Mouse (Mus musculus): ENCODE measurements around the gene Lypd5. TPM values are rescaled to one million over a fixed set of nuclear protein-coding genes. Genes with fewer than 3 reads are reported as not detected.

The Lypd5 gene
- polyA plus RNA-seq, 1 experiment from 2014 or later: not detected

- no peak overlapping the region for H3K27ac ChIP-seq (ENCODE audit: low read depth, low read length)
- WGBS: 8% methylated on average over 13 of the region's 13 CpGs
Measured at GRCm38 (mm10) chr7:24325675-24326128, 23.3 kb upstream of the Lypd5 start.

GRCm38 (mm10) chr7:24326273-24327135 lies 22.5 kb upstream of the Lypd5 start:
- no peaks in the 10 kb centered on the region for H3K27me3 ChIP-seq (ENCODE audit: control insufficient read depth, insufficient read depth, low read length)
- H3K9me3 ChIP-seq (ENCODE audit: control insufficient read depth, low read length): no peaks in the 10 kb centered on the region
- no peaks in the 10 kb centered on the region for H3K36me3 ChIP-seq (ENCODE audit: control insufficient read depth, insufficient read depth, low read length)
- peak overlapping the region; percentile 10; the same call in 1 of the 2 replicates for H3K4me3 ChIP-seq (ENCODE audit: low read depth, low read length)
- WGBS: 43% methylated on average over 20 of the region's 20 CpGs
- no peak for DNase-seq (ENCODE audit: low spot score)
- peak overlapping the region; percentile 24 for H3K4me2 ChIP-seq (ENCODE audit: low read depth)
- H3K9ac ChIP-seq (ENCODE audit: low read length): peak overlapping the region; percentile 2; the same call in 1 of the 2 replicates
- no peak overlapping the region for H3K27ac ChIP-seq (ENCODE audit: low read depth, low read length)
- ATAC-seq (ENCODE audit: insufficient read depth, low FRiP score, low TSS enrichment): peak; percentile 60; the same call in 1 of the 2 replicates
- no peaks in the 10 kb centered on the region for H3K4me1 ChIP-seq (ENCODE audit: control insufficient read depth, insufficient read depth, low read length)

More at GRCm38 (mm10) chr7:24325675-24326128, 23.3 kb upstream of the Lypd5 start:
- peak overlapping the region; percentile 2 for H3K9ac ChIP-seq (ENCODE audit: low read length)
- no peaks in the 10 kb centered on the region for H3K9me3 ChIP-seq (ENCODE audit: control insufficient read depth, low read length)
- peak overlapping the region; percentile 10; the same call in 1 of the 2 replicates for H3K4me3 ChIP-seq (ENCODE audit: low read depth, low read length)
- H3K4me2 ChIP-seq (ENCODE audit: low read depth): peak overlapping the region; percentile 24
- peak; percentile 43 for DNase-seq (ENCODE audit: low spot score)
- H3K36me3 ChIP-seq (ENCODE audit: control insufficient read depth, insufficient read depth, low read length): no peaks in the 10 kb centered on the region
- peak; percentile 75 for ATAC-seq (ENCODE audit: insufficient read depth, low FRiP score, low TSS enrichment)
- no peaks in the 10 kb centered on the region for H3K4me1 ChIP-seq (ENCODE audit: control insufficient read depth, insufficient read depth, low read length)
- H3K27me3 ChIP-seq (ENCODE audit: control insufficient read depth, insufficient read depth, low read length): no peaks in the 10 kb centered on the region

- WGBS: 87% methylated on average over 14 of the region's 14 CpGs
- no peak overlapping the region for H3K27ac ChIP-seq (ENCODE audit: low read depth, low read length)
- no peak overlapping the region for H3K9ac ChIP-seq (ENCODE audit: low read length)
- no peak overlapping the region for H3K4me2 ChIP-seq (ENCODE audit: low read depth)
- DNase-seq (ENCODE audit: low spot score) (no peak), ATAC-seq (ENCODE audit: insufficient read depth, low FRiP score, low TSS enrichment) (no peak)
- H3K9me3 ChIP-seq (ENCODE audit: control insufficient read depth, low read length): no peaks in the 10 kb centered on the region
- H3K27me3 ChIP-seq (ENCODE audit: control insufficient read depth, insufficient read depth, low read length): no peaks in the 10 kb centered on the region
- no peak overlapping the region for H3K4me3 ChIP-seq (ENCODE audit: low read depth, low read length)
- no peaks in the 10 kb centered on the region for H3K4me1 ChIP-seq (ENCODE audit: control insufficient read depth, insufficient read depth, low read length)
- H3K36me3 ChIP-seq (ENCODE audit: control insufficient read depth, insufficient read depth, low read length): no peaks in the 10 kb centered on the region
Measured at GRCm38 (mm10) chr7:24327281-24327975, 21.6 kb upstream of the Lypd5 start.

- Histone ChIP-seq H3K4me3 (ENCODE audit: low read depth, low read length) (no peak within 1 kb of the TSS), H3K27me3 (ENCODE audit: control insufficient read depth, insufficient read depth, low read length) (no peaks in the 10 kb centered on the region; the same call in 1 of the 2 replicates), H3K27ac (ENCODE audit: low read depth, low read length) (no peak within 1 kb of the TSS), H3K9ac (ENCODE audit: low read length) (no peak within 1 kb of the TSS), H3K4me2 (ENCODE audit: low read depth) (no peak within 1 kb of the TSS), H3K9me3 (ENCODE audit: control insufficient read depth, low read length) (no peaks in the 10 kb centered on the region), H3K4me1 (ENCODE audit: control insufficient read depth, insufficient read depth, low read length) (no peaks in the 10 kb centered on the region), H3K36me3 (ENCODE audit: control insufficient read depth, insufficient read depth, low read length) (no peaks in the 10 kb centered on the region)
- DNase-seq (ENCODE audit: low spot score): peak; percentile 18
- WGBS: 45% methylated on average over 49 of the region's 49 CpGs
- ATAC-seq (ENCODE audit: insufficient read depth, low FRiP score, low TSS enrichment): no peak
Measured at GRCm38 (mm10) chr7:24333304-24333986, 15.6 kb upstream of the Lypd5 start, which contains the start of gene Tescl. Gene Tescl (minus strand): TSS chr7:24333936.

- Histone ChIP-seq H3K9me3 (ENCODE audit: control insufficient read depth, low read length) (no peaks in the 10 kb centered on the region), H3K36me3 (ENCODE audit: control insufficient read depth, insufficient read depth, low read length) (no peaks in the 10 kb centered on the region), H3K9ac (ENCODE audit: low read length) (no peak overlapping the region), H3K27ac (ENCODE audit: low read depth, low read length) (no peak overlapping the region), H3K4me1 (ENCODE audit: control insufficient read depth, insufficient read depth, low read length) (no peaks in the 10 kb centered on the region), H3K4me2 (ENCODE audit: low read depth) (no peak overlapping the region), H3K27me3 (ENCODE audit: control insufficient read depth, insufficient read depth, low read length) (no peaks in the 10 kb centered on the region; the same call in 1 of the 2 replicates), H3K4me3 (ENCODE audit: low read depth, low read length) (no peak overlapping the region)
- ATAC-seq (ENCODE audit: insufficient read depth, low FRiP score, low TSS enrichment) (no peak), DNase-seq (ENCODE audit: low spot score) (peak; percentile 71)
- whole genome bisulfite sequencing: 18% methylated on average over 5 of the region's 5 CpGs
Measured at GRCm38 (mm10) chr7:24335699-24336309, 13.2 kb upstream of the Lypd5 start.

- ATAC-seq (ENCODE audit: insufficient read depth, low FRiP score, low TSS enrichment): no peak
- Histone ChIP-seq H3K27me3 (ENCODE audit: control insufficient read depth, insufficient read depth, low read length) (no peaks in the 10 kb centered on the region; the same call in 1 of the 2 replicates), H3K36me3 (ENCODE audit: control insufficient read depth, insufficient read depth, low read length) (no peaks in the 10 kb centered on the region), H3K9ac (ENCODE audit: low read length) (no peak overlapping the region), H3K4me2 (ENCODE audit: low read depth) (no peak overlapping the region), H3K9me3 (ENCODE audit: control insufficient read depth, low read length) (no peaks in the 10 kb centered on the region), H3K27ac (ENCODE audit: low read depth, low read length) (no peak overlapping the region), H3K4me1 (ENCODE audit: control insufficient read depth, insufficient read depth, low read length) (no peaks in the 10 kb centered on the region), H3K4me3 (ENCODE audit: low read depth, low read length) (no peak overlapping the region)
- no peak for DNase-seq (ENCODE audit: low spot score)
- 54% methylated on average over 2 of the region's 2 CpGs for WGBS
Measured at GRCm38 (mm10) chr7:24338241-24338640, 10.8 kb upstream of the Lypd5 start.

DNA sequence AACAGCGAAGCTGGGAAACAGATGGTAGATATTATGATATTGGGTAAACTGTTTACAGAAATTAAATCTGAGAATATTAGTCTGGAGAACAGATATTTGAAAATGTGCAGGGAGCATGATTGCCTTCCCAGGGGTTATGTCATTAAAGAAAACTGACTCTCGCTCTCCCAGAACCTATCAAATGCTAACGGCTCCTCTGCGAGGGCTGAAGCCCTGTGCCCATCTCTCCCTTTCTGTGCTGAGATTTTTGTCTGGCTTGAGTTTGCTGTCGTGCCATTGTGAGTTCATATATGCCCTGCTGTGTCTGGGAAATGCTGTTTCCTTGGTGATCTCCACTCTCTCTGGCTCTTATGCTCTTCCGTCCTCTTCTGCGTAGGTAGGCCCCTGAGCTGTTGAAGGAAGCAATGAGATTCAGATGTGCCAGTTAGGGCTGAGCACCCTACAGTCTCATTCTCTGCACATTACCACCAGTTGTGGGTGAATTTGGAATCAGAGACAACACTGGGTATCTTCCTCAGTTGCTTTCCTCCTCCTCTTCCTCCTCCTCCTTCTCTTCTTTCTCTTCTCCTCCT lies 5.2 kb upstream of the Lypd5 start:
- ATAC-seq (ENCODE audit: insufficient read depth, low FRiP score, low TSS enrichment) (no peak), DNase-seq (ENCODE audit: low spot score) (no peak)
- no peak overlapping the region for H3K27ac ChIP-seq (ENCODE audit: low read depth, low read length)
- H3K4me1 ChIP-seq (ENCODE audit: control insufficient read depth, insufficient read depth, low read length): no peaks in the 10 kb centered on the region
- no peak overlapping the region for H3K9ac ChIP-seq (ENCODE audit: low read length)
- WGBS: 75% methylated on average over 7 of the region's 7 CpGs
- H3K9me3 ChIP-seq (ENCODE audit: control insufficient read depth, low read length): no peaks in the 10 kb centered on the region
- H3K27me3 ChIP-seq (ENCODE audit: control insufficient read depth, insufficient read depth, low read length): no peaks in the 10 kb centered on the region
- no peak overlapping the region for H3K4me2 ChIP-seq (ENCODE audit: low read depth)
- H3K4me3 ChIP-seq (ENCODE audit: low read depth, low read length): no peak overlapping the region
- no peaks in the 10 kb centered on the region for H3K36me3 ChIP-seq (ENCODE audit: control insufficient read depth, insufficient read depth, low read length)

GRCm38 (mm10) chr7:24346444-24346843 lies 2.6 kb upstream of the Lypd5 start:
- Histone ChIP-seq H3K9me3 (ENCODE audit: control insufficient read depth, low read length) (no peaks in the 10 kb centered on the region), H3K27ac (ENCODE audit: low read depth, low read length) (no peak overlapping the region), H3K27me3 (ENCODE audit: control insufficient read depth, insufficient read depth, low read length) (no peaks in the 10 kb centered on the region), H3K4me1 (ENCODE audit: control insufficient read depth, insufficient read depth, low read length) (no peaks in the 10 kb centered on the region), H3K4me3 (ENCODE audit: low read depth, low read length) (no peak overlapping the region), H3K9ac (ENCODE audit: low read length) (no peak overlapping the region), H3K4me2 (ENCODE audit: low read depth) (no peak overlapping the region), H3K36me3 (ENCODE audit: control insufficient read depth, insufficient read depth, low read length) (no peaks in the 10 kb centered on the region)
- 71% methylated on average over 5 of the region's 5 CpGs for WGBS
- ATAC-seq (ENCODE audit: insufficient read depth, low FRiP score, low TSS enrichment) (no peak), DNase-seq (ENCODE audit: low spot score) (no peak)

Data from neural tube, embryonic 11.5 days (tissue).